8 mouse cellular contexts compared by ENCODE assay signal in the genomic region with DNA sequence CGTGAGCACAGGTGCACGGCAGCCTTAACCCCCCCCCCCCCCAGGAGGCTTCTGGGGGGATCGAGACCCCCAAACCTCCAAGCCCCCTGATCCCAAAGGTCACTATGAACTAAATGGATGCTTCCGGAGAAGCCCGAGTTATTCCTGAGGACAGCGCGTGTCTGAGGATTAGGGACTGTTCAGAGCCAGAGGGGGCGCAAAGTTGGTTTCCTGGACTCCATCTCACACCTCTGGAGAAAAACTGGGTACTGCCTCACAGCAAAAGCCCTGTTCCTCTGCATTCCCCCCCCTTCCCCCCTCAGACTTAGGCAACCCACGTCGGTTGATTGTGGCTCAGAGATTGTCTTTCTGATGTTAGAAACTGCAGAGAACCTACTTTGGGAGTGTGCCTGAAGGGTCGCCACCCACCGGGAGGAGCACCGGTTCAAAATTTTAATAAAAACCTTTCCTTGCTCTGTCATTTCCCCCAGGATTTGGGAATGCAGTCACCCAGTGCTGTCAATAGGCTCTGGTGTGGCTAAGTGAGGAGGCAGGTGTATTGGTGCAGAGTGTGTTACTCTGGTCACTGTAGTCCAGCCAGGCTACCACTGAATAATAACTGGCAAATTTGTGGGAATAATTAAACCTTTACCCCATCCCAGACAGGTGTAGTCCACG. TPM values are rescaled to one million over a fixed set of nuclear protein-coding genes. Genes with fewer than 3 reads are reported as not detected.
A peak's percentile ranks its signal among the peaks of the same experiment; 100 is the strongest.
DNase-seq lines count a peak whose midpoint lies in the region; ATAC-seq and TF ChIP-seq lines count a peak whose summit lies in the region.

No protein-coding gene starts in this region.

- H3K27ac ChIP-seq in neural tube, embryonic 11.5 days (ENCODE audit: low read depth, low read length): peak overlapping the region; percentile 92
- H3K27ac ChIP-seq in intestine, postnatal 0 days (ENCODE audit: low read depth, low read length): peak overlapping the region; percentile 98
- peak overlapping the region; percentile 86 for H3K27ac ChIP-seq in neural tube, embryonic 12.5 days

- 12% methylated on average over 14 of the region's 14 CpGs for WGBS in neural tube, embryonic 11.5 days
- 12% methylated on average over 14 of the region's 14 CpGs for WGBS in intestine, postnatal 0 days
- WGBS in neural tube, embryonic 12.5 days: 12% methylated on average over 14 of the region's 14 CpGs

- peak; percentile 24 for ATAC-seq in neural tube, embryonic 11.5 days (ENCODE audit: insufficient read depth, low FRiP score, low TSS enrichment)
- no peak for ATAC-seq in intestine, postnatal 0 days
- peak; percentile 37 for ATAC-seq in neural tube, embryonic 12.5 days (ENCODE audit: low FRiP score, low read depth)

- H3K36me3 ChIP-seq in neural tube, embryonic 11.5 days (ENCODE audit: control insufficient read depth, insufficient read depth, low read length): no peaks in the 10 kb centered on the region
- H3K36me3 ChIP-seq in intestine, postnatal 0 days (ENCODE audit: control insufficient read depth, insufficient read depth): no peaks in the 10 kb centered on the region
- H3K36me3 ChIP-seq in neural tube, embryonic 12.5 days: no peaks in the 10 kb centered on the region

- peak overlapping the region; percentile 94 for H3K9ac ChIP-seq in neural tube, embryonic 11.5 days (ENCODE audit: low read length)
- H3K9ac ChIP-seq in intestine, postnatal 0 days (ENCODE audit: low read depth, low read length): peak overlapping the region; percentile 97
- peak overlapping the region; percentile 96 for H3K9ac ChIP-seq in neural tube, embryonic 12.5 days

- peak; percentile 5; the same call in 1 of the 2 replicates for TF ChIP-seq CTCF in intestine, postnatal 0 days (IDR thresholded peaks at IDR 0.05; ENCODE audit: low read depth)

- peak; percentile 20 to 42 for DNase-seq in cerebellum, adult 18-20 months
- no peak for DNase-seq in cerebellum, adult 11-12 months
- no peak for DNase-seq in neural tube, embryonic 11.5 days (ENCODE audit: low spot score)
- DNase-seq in neural tube, embryonic 10.5 days (ENCODE audit: extremely low spot score, low spot score): no peak
- DNase-seq in ovary, postnatal 10 days (ENCODE audit: low spot score): no peak
- DNase-seq in ovary, postnatal 14 days (ENCODE audit: low spot score): no peak

- no peaks in the 10 kb centered on the region for H3K9me3 ChIP-seq in neural tube, embryonic 11.5 days (ENCODE audit: control insufficient read depth, low read length)
- no peaks in the 10 kb centered on the region for H3K9me3 ChIP-seq in intestine, postnatal 0 days (ENCODE audit: control insufficient read depth)
- no peaks in the 10 kb centered on the region for H3K9me3 ChIP-seq in neural tube, embryonic 12.5 days

- peak overlapping the region; percentile 84 for H3K4me2 ChIP-seq in neural tube, embryonic 11.5 days (ENCODE audit: low read depth)
- H3K4me2 ChIP-seq in intestine, postnatal 0 days (replicated peaks; ENCODE audit: low read depth): peak overlapping the region; percentile 96
- peak overlapping the region; percentile 93 for H3K4me2 ChIP-seq in neural tube, embryonic 12.5 days (replicated peaks)

- no peaks in the 10 kb centered on the region for H3K27me3 ChIP-seq in neural tube, embryonic 11.5 days (ENCODE audit: control insufficient read depth, insufficient read depth, low read length)
- H3K27me3 ChIP-seq in intestine, postnatal 0 days (replicated peaks; ENCODE audit: control insufficient read depth, insufficient read depth, low read length): no peaks in the 10 kb centered on the region
- no peaks in the 10 kb centered on the region; the same call in 1 of the 2 replicates for H3K27me3 ChIP-seq in neural tube, embryonic 12.5 days (replicated peaks)

- peak overlapping the region; percentile 77 for H3K4me3 ChIP-seq in neural tube, embryonic 11.5 days (ENCODE audit: low read depth, low read length)
- H3K4me3 ChIP-seq in intestine, postnatal 0 days (ENCODE audit: low read depth, low read length): peak overlapping the region; percentile 74
- peak overlapping the region; percentile 75 for H3K4me3 ChIP-seq in neural tube, embryonic 12.5 days

- H3K4me1 ChIP-seq in neural tube, embryonic 11.5 days (ENCODE audit: control insufficient read depth, insufficient read depth, low read length): peaks cover 12% of the 10 kb centered on the region; the same call in 1 of the 2 replicates
- peaks cover 7% of the 10 kb centered on the region; the same call in 1 of the 2 replicates for H3K4me1 ChIP-seq in intestine, postnatal 0 days (replicated peaks; ENCODE audit: control insufficient read depth, insufficient read depth, low read length)
- peaks cover 33% of the 10 kb centered on the region for H3K4me1 ChIP-seq in neural tube, embryonic 12.5 days

RNA-seq across cellular contexts. Expression of gene Slc16a6, which starts 0.8 kb away (rescaled TPM):
- polyA plus RNA-seq in neural tube, embryonic 11.5 days (2014; fragmentation: Nextera tagmentation; extraction: Ambion mirVana): 3.2 and 3.3 TPM in 2 replicates
- polyA plus RNA-seq in intestine, postnatal 0 days (2015; fragmentation: Nextera tagmentation; extraction: Ambion mirVana): 129 and 143 TPM in 2 replicates
- 3.9 and 4.0 TPM in 2 replicates for polyA plus RNA-seq in neural tube, embryonic 12.5 days (2016; fragmentation: Nextera tagmentation; extraction: Ambion mirVana)

RNA-seq across cellular contexts. Expression of gene Arsg, which starts 1.0 kb away (rescaled TPM):
- polyA plus RNA-seq in neural tube, embryonic 11.5 days (2014; fragmentation: Nextera tagmentation; extraction: Ambion mirVana): 1.9 and 2.3 TPM in 2 replicates
- polyA plus RNA-seq in intestine, postnatal 0 days (2015; fragmentation: Nextera tagmentation; extraction: Ambion mirVana): 50.9 and 54.4 TPM in 2 replicates
- polyA plus RNA-seq in neural tube, embryonic 12.5 days (2016; fragmentation: Nextera tagmentation; extraction: Ambion mirVana): 2.5 and 2.7 TPM in 2 replicates

RNA-seq across cellular contexts. Expression of gene Amz2, which starts 48.5 kb away (rescaled TPM):
- 45.2 and 46.6 TPM in 2 replicates for polyA plus RNA-seq in neural tube, embryonic 11.5 days (2014; fragmentation: Nextera tagmentation; extraction: Ambion mirVana)
- polyA plus RNA-seq in intestine, postnatal 0 days (2015; fragmentation: Nextera tagmentation; extraction: Ambion mirVana): 22.7 and 23.8 TPM in 2 replicates
- 47.1 and 48.7 TPM in 2 replicates for polyA plus RNA-seq in neural tube, embryonic 12.5 days (2016; fragmentation: Nextera tagmentation; extraction: Ambion mirVana)

Comparison
In these comparisons a context has a peak if more than half of its experiments do, and no peak if none do; other contexts are left out.
1. DNase-seq: peak in cerebellum, adult 18-20 months (2 of 2); none in cerebellum, adult 11-12 months (single experiment), neural tube, embryonic 11.5 days (single experiment), neural tube, embryonic 10.5 days (single experiment), ovary, postnatal 10 days (single experiment) and ovary, postnatal 14 days (single experiment).
2. RNA of gene Slc16a6, which starts 0.8 kb away (polyA plus RNA-seq): 129 to 143 TPM in intestine, postnatal 0 days; 3.9 to 4.0 TPM in neural tube, embryonic 12.5 days and 3.2 to 3.3 TPM in neural tube, embryonic 11.5 days; every median in the first group is over 10 times any median in the second.
3. RNA of gene Arsg, which starts 1.0 kb away (polyA plus RNA-seq): 50.9 to 54.4 TPM in intestine, postnatal 0 days; 2.5 to 2.7 TPM in neural tube, embryonic 12.5 days and 1.9 to 2.3 TPM in neural tube, embryonic 11.5 days; every median in the first group is over 10 times any median in the second.
4. Peak in every context shown above with its lines, with median percentiles within 50 percentile points of each other: H3K27ac ChIP-seq, H3K4me2 ChIP-seq, H3K4me3 ChIP-seq and H3K9ac ChIP-seq.